Mouse (Mus musculus) heart, embryonic 12.5 days (tissue): Measurements from ENCODE around the gene Rp9. TPM values are rescaled to one million over a fixed set of nuclear protein-coding genes. Genes with fewer than 3 reads are reported as not detected.
"Not testable (repeated sequence)": the region's sequence is repeated elsewhere in the genome, so short reads cannot be mapped to it uniquely, and the experiment has no call there.

Experiments used
- ATAC-seq: fragments of 200-750 bp; cut with Nextera tagmentation; 2 replicates; pipeline ENCODE4 v1.8.0; 2017; ENCODE audit warnings: moderate TSS enrichment, moderate library complexity; ENCODE audit not compliant: insufficient number of reproducible peaks, low FRiP score
- H3K27ac ChIP-seq: fragments of 300-500 bp; sonication (generic); 2 replicates; pipeline ENCODE4 v1.5.1; 2016; ENCODE audit warnings: mild to moderate bottlenecking, moderate library complexity; ENCODE audit not compliant: poor library complexity, severe bottlenecking
- H3K27me3 ChIP-seq: fragments of 300-500 bp; sonication (generic); replicated peaks from 2 replicates; pipeline ENCODE4 v1.6.1; 2016; ENCODE audit warnings: mild to moderate bottlenecking, moderate library complexity
- H3K36me3 ChIP-seq: fragments of 300-500 bp; sonication (generic); 2 replicates; pipeline ENCODE4 v1.6.1; 2016; ENCODE audit warnings: mild to moderate bottlenecking, moderate library complexity
- H3K4me1 ChIP-seq: fragments of 300-500 bp; sonication (generic); replicated peaks from 2 replicates; pipeline ENCODE4 v1.6.1; 2016; ENCODE audit warnings: mild to moderate bottlenecking
- H3K4me2 ChIP-seq: fragments of 300-500 bp; sonication (generic); 2 replicates; pipeline ENCODE4 v1.6.1; 2016; ENCODE audit warnings: mild to moderate bottlenecking, moderate library complexity
- H3K4me3 ChIP-seq: fragments of 300-500 bp; sonication (generic); 2 replicates; pipeline ENCODE4 v1.5.1; 2016; ENCODE audit warnings: mild to moderate bottlenecking
- H3K9ac ChIP-seq: fragments of 300-500 bp; sonication (generic); 2 replicates; pipeline ENCODE4 v1.6.1; 2016; ENCODE audit warnings: mild to moderate bottlenecking, moderate library complexity
- H3K9me3 ChIP-seq: fragments of 300-500 bp; sonication (generic); replicated peaks from 2 replicates; pipeline ENCODE4 v1.6.1; 2016; ENCODE audit warnings: mild to moderate bottlenecking, moderate library complexity
- WGBS: fragments of 180-500 bp; shearing (Covaris S2); methylation state at CpG from one replicate; pipeline ENCODE4 v1.1.7; 2016; 5-methylcytosine and 5-hydroxymethylcytosine counted together
- polyA plus RNA-seq: library from polyadenylated mRNA; unstranded; fragments of >200 nt; fragmentation: Nextera tagmentation; extraction: Ambion mirVana; gene quantifications from 2 replicates; pipeline ENCODE4 v1.2.1, GENCODE M21; 2016

The Rp9 gene
- polyA plus RNA-seq, 1 experiment from 2014 or later = 48.1 TPM

GRCm38 (mm10) chr9:22417547-22417946 lies 52.0 kb downstream of the Rp9 start:
- no peak overlapping the region for H3K4me3 ChIP-seq
- H3K4me2 ChIP-seq = no peak overlapping the region
- no peak overlapping the region for H3K9ac ChIP-seq
- ATAC-seq = no peak
- H3K36me3 ChIP-seq = no peaks in the 10 kb centered on the region
- WGBS = 49% methylated on average over 6 of the region's 6 CpGs
- H3K4me1 ChIP-seq = peaks cover 3% of the 10 kb centered on the region; the same call in 1 of the 2 replicates
- H3K9me3 ChIP-seq = no peaks in the 10 kb centered on the region
- H3K27me3 ChIP-seq = no peaks in the 10 kb centered on the region
- H3K27ac ChIP-seq = no peak overlapping the region

DNA sequence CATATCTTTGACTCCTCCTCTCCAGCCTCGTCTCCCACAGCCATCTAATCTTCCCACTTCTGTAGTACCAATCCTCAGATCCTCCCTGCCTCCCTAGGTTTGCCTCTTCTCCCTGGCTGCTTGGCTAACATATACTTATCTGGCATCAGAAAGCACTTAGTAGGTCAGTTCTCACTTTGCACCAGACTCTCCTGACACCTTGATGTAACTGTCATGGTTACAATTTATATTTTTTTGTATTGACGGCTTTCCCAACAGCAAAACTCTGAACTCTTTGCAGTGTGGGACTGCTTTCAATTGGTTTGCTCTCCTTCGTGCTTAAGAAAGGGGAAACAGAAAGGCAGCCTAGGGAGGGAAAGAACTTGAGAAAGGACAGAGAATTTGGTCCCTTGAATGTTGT lies 53.4 kb downstream of the Rp9 start:
- no peaks in the 10 kb centered on the region for H3K27me3 ChIP-seq
- no peak for ATAC-seq
- no peak overlapping the region for H3K9ac ChIP-seq
- 63% methylated on average over 3 of the region's 3 CpGs for WGBS
- H3K4me1 ChIP-seq = peaks cover 3% of the 10 kb centered on the region; the same call in 1 of the 2 replicates
- no peak overlapping the region for H3K4me2 ChIP-seq
- no peaks in the 10 kb centered on the region for H3K36me3 ChIP-seq
- no peak overlapping the region for H3K4me3 ChIP-seq
- no peaks in the 10 kb centered on the region for H3K9me3 ChIP-seq
- no peak overlapping the region for H3K27ac ChIP-seq

DNA sequence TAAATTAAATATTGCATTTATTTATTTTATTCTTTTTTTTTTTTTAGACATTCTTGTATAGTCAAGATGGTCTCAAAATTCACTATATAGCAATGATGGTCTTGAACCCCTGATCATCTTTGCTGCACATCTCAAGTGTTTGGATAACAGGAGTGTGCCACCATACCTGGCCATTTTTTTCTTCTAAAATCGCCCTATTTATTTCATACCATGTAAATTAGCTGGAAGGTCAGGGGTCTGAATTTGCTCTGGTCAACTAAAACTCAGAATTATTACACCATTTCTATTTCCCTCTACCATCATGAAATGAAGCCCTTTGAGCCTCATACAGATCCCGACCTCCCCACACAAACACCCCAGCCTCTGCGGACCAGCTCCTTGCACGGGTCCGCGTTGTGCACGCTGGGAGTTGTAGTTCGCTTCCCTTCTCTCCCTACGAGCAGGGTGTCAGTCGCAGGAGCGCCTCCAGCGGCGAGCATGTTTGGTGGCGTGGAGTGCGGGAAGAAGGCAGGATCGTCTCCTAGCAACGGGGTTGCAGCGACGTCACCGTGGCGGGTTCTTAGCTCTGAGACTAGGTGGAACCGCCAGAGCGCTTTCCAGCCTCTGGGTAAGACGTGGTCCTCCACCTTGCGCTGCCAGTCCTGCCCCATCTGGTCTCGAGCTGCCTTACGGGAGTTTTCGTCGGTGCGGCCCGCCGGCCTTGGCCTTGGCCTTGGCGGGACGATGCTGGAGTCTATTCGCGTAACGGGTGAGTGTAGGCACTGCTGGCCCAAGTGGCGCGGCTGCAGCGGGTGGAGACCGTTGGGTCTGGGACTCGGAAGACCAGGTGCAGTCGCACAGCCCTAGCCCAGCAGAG lies 58.3 kb downstream of the Rp9 start, which contains the start of gene 9530077C05Rik:
Gene 9530077C05Rik (plus strand): TSS at position 512 of the 856 bp plus-strand sequence.
- Histone ChIP-seq H3K36me3 (no peaks in the 10 kb centered on the region), H3K27ac (no peak within 1 kb of the TSS), H3K4me1 (no peaks in the 10 kb centered on the region; the same call in 1 of the 2 replicates), H3K4me3 (peak within 1 kb of the TSS; percentile 71), H3K9ac (peak within 1 kb of the TSS; percentile 70), H3K4me2 (peak within 1 kb of the TSS; percentile 90), H3K27me3 (no peaks in the 10 kb centered on the region), H3K9me3 (no peaks in the 10 kb centered on the region)
- ATAC-seq = peak; percentile 96
- WGBS = 1% methylated on average over 43 of the region's 43 CpGs

DNA sequence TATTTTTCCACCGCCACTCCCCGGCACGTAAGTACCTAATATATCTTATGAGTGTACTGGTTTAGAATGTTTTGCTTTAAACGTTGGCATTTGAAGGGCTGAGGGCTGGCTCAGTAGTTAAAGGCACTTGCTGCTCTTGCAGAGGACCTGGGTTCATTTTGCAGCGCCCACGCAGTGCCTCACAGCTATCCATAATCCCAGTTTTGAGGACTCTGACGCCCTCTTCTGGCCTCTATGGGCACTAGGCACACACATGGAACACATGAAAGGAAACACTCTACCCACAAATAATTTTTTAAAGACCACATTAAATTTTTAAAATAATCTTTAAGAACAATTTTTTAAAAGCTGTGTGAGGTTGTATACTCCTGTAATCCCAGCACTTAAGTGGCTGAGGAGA lies 60.0 kb downstream of the Rp9 start:
- no peak overlapping the region for H3K27ac ChIP-seq
- no peak for ATAC-seq
- H3K4me2 ChIP-seq = no peak overlapping the region
- H3K9ac ChIP-seq = no peak overlapping the region
- H3K4me3 ChIP-seq = no peak overlapping the region
- WGBS = 74% methylated on average over 7 of the region's 7 CpGs
- H3K9me3 ChIP-seq = no peaks in the 10 kb centered on the region
- H3K4me1 ChIP-seq = no peaks in the 10 kb centered on the region; the same call in 1 of the 2 replicates
- no peaks in the 10 kb centered on the region for H3K27me3 ChIP-seq
- no peaks in the 10 kb centered on the region for H3K36me3 ChIP-seq

DNA sequence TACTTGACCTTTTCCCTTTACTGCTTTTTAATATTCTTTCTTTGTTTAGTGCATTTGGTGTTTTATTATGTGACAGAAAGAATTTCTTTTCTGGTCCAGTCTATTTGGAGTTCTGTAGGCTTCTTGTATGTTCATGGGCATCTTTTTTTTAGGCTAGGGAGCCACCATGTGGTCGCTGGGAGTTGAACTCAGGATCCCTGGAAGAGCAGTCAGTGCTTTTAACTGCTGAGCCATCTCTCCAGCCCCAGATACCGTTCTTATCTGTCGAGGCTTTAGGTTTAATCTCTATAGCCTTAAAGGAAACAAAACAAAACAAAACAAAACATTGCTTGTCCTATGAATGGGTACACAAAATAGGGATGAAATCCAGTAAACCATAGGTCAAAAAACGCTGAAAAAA lies 61.2 kb downstream of the Rp9 start:
- H3K27me3 ChIP-seq, H3K4me3 ChIP-seq, H3K9ac ChIP-seq, H3K4me2 ChIP-seq, H3K27ac ChIP-seq, H3K36me3 ChIP-seq, ATAC-seq, H3K4me1 ChIP-seq, H3K9me3 ChIP-seq: not testable (repeated sequence)
- 14% methylated on average over 4 of the region's 4 CpGs for WGBS

GRCm38 (mm10) chr9:22407633-22408032 lies 61.9 kb downstream of the Rp9 start:
- H3K27me3 ChIP-seq, ATAC-seq, H3K36me3 ChIP-seq, H3K9ac ChIP-seq, H3K4me3 ChIP-seq, H3K4me1 ChIP-seq, H3K27ac ChIP-seq, H3K4me2 ChIP-seq, H3K9me3 ChIP-seq: not testable (repeated sequence)
- 73% methylated on average over 4 of the region's 4 CpGs for WGBS

GRCm38 (mm10) chr9:22405414-22405813 lies 64.1 kb downstream of the Rp9 start:
- H3K27ac ChIP-seq = no peak overlapping the region
- no peak for ATAC-seq
- WGBS = 79% methylated on average over 3 of the region's 3 CpGs

DNA sequence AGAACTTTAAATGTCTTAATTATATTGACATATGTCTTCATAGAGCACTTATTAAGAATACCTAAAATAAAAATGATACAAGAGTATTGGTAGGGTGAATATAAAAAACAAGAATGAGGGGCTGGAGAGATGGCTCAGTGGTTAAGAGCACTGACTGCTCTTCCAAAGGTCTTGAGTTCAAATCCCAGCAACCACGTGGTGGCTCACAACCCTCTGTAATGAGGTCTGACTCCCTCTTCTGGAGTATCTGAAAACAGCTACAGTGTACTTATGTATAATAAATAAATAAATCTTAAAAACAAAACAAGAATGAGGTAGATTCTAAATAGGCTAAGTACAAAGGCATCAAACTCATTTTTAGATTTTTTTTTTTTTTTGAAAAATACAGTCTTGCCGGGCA lies 66.0 kb downstream of the Rp9 start:
- H3K4me1 ChIP-seq, H3K9me3 ChIP-seq, H3K27me3 ChIP-seq, H3K9ac ChIP-seq, H3K27ac ChIP-seq, H3K4me3 ChIP-seq, H3K4me2 ChIP-seq, H3K36me3 ChIP-seq, ATAC-seq: not testable (repeated sequence)
- 57% methylated on average over 2 of the region's 2 CpGs for WGBS

More at GRCm38 (mm10) chr9:22405414-22405813, 64.1 kb downstream of the Rp9 start:
- H3K4me1 ChIP-seq = no peaks in the 10 kb centered on the region
- H3K9me3 ChIP-seq = no peaks in the 10 kb centered on the region
- H3K4me2 ChIP-seq = no peak overlapping the region
- H3K4me3 ChIP-seq = no peak overlapping the region
- no peak overlapping the region for H3K9ac ChIP-seq
- H3K36me3 ChIP-seq = no peaks in the 10 kb centered on the region
- no peaks in the 10 kb centered on the region for H3K27me3 ChIP-seq

GRCm38 (mm10) chr9:22402976-22403375 lies 66.6 kb downstream of the Rp9 start:
- H3K4me2 ChIP-seq = no peak overlapping the region
- 71% methylated on average over 3 of the region's 3 CpGs for WGBS
- H3K4me3 ChIP-seq = no peak overlapping the region
- ATAC-seq = no peak
- no peak overlapping the region for H3K27ac ChIP-seq
- no peak overlapping the region for H3K9ac ChIP-seq
- H3K9me3 ChIP-seq = no peaks in the 10 kb centered on the region
- H3K27me3 ChIP-seq = no peaks in the 10 kb centered on the region
- H3K36me3 ChIP-seq = no peaks in the 10 kb centered on the region
- no peaks in the 10 kb centered on the region for H3K4me1 ChIP-seq

GRCm38 (mm10) chr9:22402001-22402400 lies 67.5 kb downstream of the Rp9 start:
- H3K4me3 ChIP-seq = no peak overlapping the region
- no peaks in the 10 kb centered on the region for H3K4me1 ChIP-seq
- H3K27me3 ChIP-seq = no peaks in the 10 kb centered on the region
- no peaks in the 10 kb centered on the region for H3K36me3 ChIP-seq
- no peak overlapping the region for H3K4me2 ChIP-seq
- no peaks in the 10 kb centered on the region for H3K9me3 ChIP-seq
- no peak for ATAC-seq
- no peak overlapping the region for H3K9ac ChIP-seq
- H3K27ac ChIP-seq = no peak overlapping the region
- 77% methylated on average over 6 of the region's 6 CpGs for WGBS

DNA sequence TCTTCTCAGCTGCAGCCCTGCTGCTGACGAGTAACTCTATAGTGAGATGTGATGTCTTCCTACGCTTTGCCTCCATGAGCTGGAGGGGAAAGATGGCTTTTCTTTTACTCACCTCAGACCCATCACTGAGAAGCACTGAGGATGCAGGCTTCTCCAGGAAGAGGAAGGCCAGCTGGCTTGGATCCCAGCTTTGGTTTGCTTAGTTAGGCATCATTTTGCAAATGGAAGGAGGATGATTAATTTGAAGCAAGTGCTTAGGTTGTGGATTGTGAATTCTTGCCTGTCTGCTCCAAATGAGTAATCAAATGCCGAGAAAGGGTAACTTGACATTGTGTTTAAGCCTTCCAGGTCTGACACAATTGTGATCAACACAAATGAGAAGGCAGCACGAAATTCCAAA lies 70.5 kb downstream of the Rp9 start:
- no peaks in the 10 kb centered on the region for H3K9me3 ChIP-seq
- H3K36me3 ChIP-seq = no peaks in the 10 kb centered on the region
- no peaks in the 10 kb centered on the region for H3K27me3 ChIP-seq
- H3K9ac ChIP-seq = no peak overlapping the region
- no peak overlapping the region for H3K4me3 ChIP-seq
- H3K4me2 ChIP-seq = no peak overlapping the region
- ATAC-seq = no peak
- H3K4me1 ChIP-seq = no peaks in the 10 kb centered on the region
- 69% methylated on average over 4 of the region's 4 CpGs for WGBS
- no peak overlapping the region for H3K27ac ChIP-seq
